Mouse (Mus musculus): ENCODE data around the gene Dnaaf2. TPM values are rescaled to one million over a fixed set of nuclear protein-coding genes. Genes with fewer than 3 reads are reported as not detected.

Dnaaf2 gene
- polyA plus RNA-seq, 1 experiment from 2014 or later = 3.0 TPM

GRCm38 (mm10) chr12:69229251-69229650 lies 31.0 kb upstream of the Dnaaf2 start:
- TF ChIP-seq EP300 (IDR thresholded peaks at IDR 0.05; ENCODE audit: low read depth) (no peak), CTCF (IDR thresholded peaks at IDR 0.05; ENCODE audit: low read depth) (peak; percentile 61)
- no peak overlapping the region for H3K4me2 ChIP-seq (ENCODE audit: low read depth, low read length)
- H3K27ac ChIP-seq (ENCODE audit: low read depth) = no peak overlapping the region
- peaks cover 6% of the 10 kb centered on the region; the same call in 1 of the 2 replicates for H3K36me3 ChIP-seq (replicated peaks; ENCODE audit: insufficient read depth, low read length)
- ATAC-seq = no peak
- no peak overlapping the region for H3K9ac ChIP-seq (replicated peaks)
- no peaks in the 10 kb centered on the region for H3K27me3 ChIP-seq (ENCODE audit: insufficient read depth, low read length)
- H3K9me3 ChIP-seq (ENCODE audit: low read length) = no peaks in the 10 kb centered on the region
- WGBS (ENCODE audit: insufficient replicate concordance) = 52% methylated on average over 2 of the region's 2 CpGs
- DNase-seq = peak; percentile 63
- peaks cover 8% of the 10 kb centered on the region for H3K4me1 ChIP-seq (ENCODE audit: insufficient read depth)
- no peak overlapping the region for H3K4me3 ChIP-seq (ENCODE audit: low read depth, low read length)

- H3K4me2 ChIP-seq (ENCODE audit: low read depth, low read length) = peak within 1 kb of the TSS; percentile 72
- H3K27me3 ChIP-seq (ENCODE audit: insufficient read depth, low read length) = no peaks in the 10 kb centered on the region
- peak within 1 kb of the TSS; percentile 72 for H3K9ac ChIP-seq (replicated peaks)
- peak within 1 kb of the TSS; percentile 67 for H3K4me3 ChIP-seq (ENCODE audit: low read depth, low read length)
- under 1% methylated on average over 36 of the region's 37 CpGs for WGBS (ENCODE audit: insufficient replicate concordance)
- ATAC-seq = peak; percentile 96
- H3K27ac ChIP-seq (ENCODE audit: low read depth) = peak within 1 kb of the TSS; percentile 76
- 0 out of 2 replicates have a peak, but pooled peaks have one; percentile 25 for TF ChIP-seq EP300 (IDR thresholded peaks at IDR 0.05; ENCODE audit: low read depth)
- TF ChIP-seq CTCF (IDR thresholded peaks at IDR 0.05; ENCODE audit: low read depth) = no peak
- H3K36me3 ChIP-seq (replicated peaks; ENCODE audit: insufficient read depth, low read length) = peaks cover 6% of the 10 kb centered on the region; the same call in 1 of the 2 replicates
- H3K4me1 ChIP-seq (ENCODE audit: insufficient read depth) = peaks cover 8% of the 10 kb centered on the region
- DNase-seq = peak; percentile 92
- H3K9me3 ChIP-seq (ENCODE audit: low read length) = no peaks in the 10 kb centered on the region
These were observed 29.7 kb upstream of the Dnaaf2 start, which contains the start of gene Pole2 for GRCm38 (mm10) chr12:69227776-69228466. Pole2 (minus strand) TSS chr12:69228195.

GRCm38 (mm10) chr12:69220613-69221277 lies 22.5 kb upstream of the Dnaaf2 start:
- no peaks in the 10 kb centered on the region for H3K27me3 ChIP-seq (ENCODE audit: insufficient read depth, low read length)
- no peak for DNase-seq
- H3K27ac ChIP-seq (ENCODE audit: low read depth) = no peak overlapping the region
- peak; percentile 82 for ATAC-seq
- H3K4me2 ChIP-seq (ENCODE audit: low read depth, low read length) = no peak overlapping the region
- H3K9me3 ChIP-seq (ENCODE audit: low read length) = no peaks in the 10 kb centered on the region
- H3K9ac ChIP-seq (replicated peaks) = no peak overlapping the region
- H3K4me1 ChIP-seq (ENCODE audit: insufficient read depth) = no peaks in the 10 kb centered on the region
- peaks cover 40% of the 10 kb centered on the region for H3K36me3 ChIP-seq (replicated peaks; ENCODE audit: insufficient read depth, low read length)
- 87% methylated on average over 19 of the region's 19 CpGs for WGBS (ENCODE audit: insufficient replicate concordance)
- no peak overlapping the region for H3K4me3 ChIP-seq (ENCODE audit: low read depth, low read length)
- TF ChIP-seq CTCF (IDR thresholded peaks at IDR 0.05; ENCODE audit: low read depth) = no peak
- no peak for TF ChIP-seq EP300 (IDR thresholded peaks at IDR 0.05; ENCODE audit: low read depth)

- Histone ChIP-seq H3K27ac (ENCODE audit: low read depth) (no peak overlapping the region), H3K4me3 (ENCODE audit: low read depth, low read length) (no peak overlapping the region), H3K4me2 (ENCODE audit: low read depth, low read length) (no peak overlapping the region), H3K36me3 (replicated peaks; ENCODE audit: insufficient read depth, low read length) (peaks cover 50% of the 10 kb centered on the region), H3K4me1 (ENCODE audit: insufficient read depth) (no peaks in the 10 kb centered on the region), H3K9ac (replicated peaks) (no peak overlapping the region), H3K27me3 (ENCODE audit: insufficient read depth, low read length) (no peaks in the 10 kb centered on the region), H3K9me3 (ENCODE audit: low read length) (no peaks in the 10 kb centered on the region)
- no peak for TF ChIP-seq EP300 (IDR thresholded peaks at IDR 0.05; ENCODE audit: low read depth)
- TF ChIP-seq CTCF (IDR thresholded peaks at IDR 0.05; ENCODE audit: low read depth) = no peak
- 89% methylated on average over 7 of the region's 7 CpGs for WGBS (ENCODE audit: insufficient replicate concordance)
- DNase-seq (no peak), ATAC-seq (no peak)
These were observed 18.4 kb upstream of the Dnaaf2 start for GRCm38 (mm10) chr12:69216587-69216986.

- TF ChIP-seq CTCF (IDR thresholded peaks at IDR 0.05; ENCODE audit: low read depth) = no peak
- TF ChIP-seq EP300 (IDR thresholded peaks at IDR 0.05; ENCODE audit: low read depth) = no peak
- peaks cover 45% of the 10 kb centered on the region for H3K36me3 ChIP-seq (replicated peaks; ENCODE audit: insufficient read depth, low read length)
- WGBS (ENCODE audit: insufficient replicate concordance) = 83% methylated on average over 3 of the region's 3 CpGs
- H3K4me1 ChIP-seq (ENCODE audit: insufficient read depth) = no peaks in the 10 kb centered on the region
- no peak for DNase-seq
- H3K4me2 ChIP-seq (ENCODE audit: low read depth, low read length) = no peak overlapping the region
- H3K4me3 ChIP-seq (ENCODE audit: low read depth, low read length) = no peak overlapping the region
- ATAC-seq = no peak
- H3K9ac ChIP-seq (replicated peaks) = no peak overlapping the region
- H3K27me3 ChIP-seq (ENCODE audit: insufficient read depth, low read length) = no peaks in the 10 kb centered on the region
- no peaks in the 10 kb centered on the region for H3K9me3 ChIP-seq (ENCODE audit: low read length)
- H3K27ac ChIP-seq (ENCODE audit: low read depth) = no peak overlapping the region
These were observed 17.0 kb upstream of the Dnaaf2 start for GRCm38 (mm10) chr12:69215000-69215785.

- no peak for TF ChIP-seq EP300 (IDR thresholded peaks at IDR 0.05; ENCODE audit: low read depth)
- TF ChIP-seq CTCF (IDR thresholded peaks at IDR 0.05; ENCODE audit: low read depth) = no peak
- no peak for DNase-seq
- Histone ChIP-seq H3K4me2 (ENCODE audit: low read depth, low read length) (no peak overlapping the region), H3K36me3 (replicated peaks; ENCODE audit: insufficient read depth, low read length) (peaks cover 45% of the 10 kb centered on the region), H3K4me1 (ENCODE audit: insufficient read depth) (no peaks in the 10 kb centered on the region), H3K4me3 (ENCODE audit: low read depth, low read length) (no peak overlapping the region), H3K9me3 (ENCODE audit: low read length) (no peaks in the 10 kb centered on the region), H3K27me3 (ENCODE audit: insufficient read depth, low read length) (no peaks in the 10 kb centered on the region), H3K27ac (ENCODE audit: low read depth) (no peak overlapping the region), H3K9ac (replicated peaks) (no peak overlapping the region)
- 78% methylated on average over 7 of the region's 7 CpGs for WGBS (ENCODE audit: insufficient replicate concordance)
- ATAC-seq = no peak
These were observed 16.2 kb upstream of the Dnaaf2 start for GRCm38 (mm10) chr12:69214393-69214792.
